Mouse (Mus musculus) 416B (cell line): ENCODE measurements around the gene Gadd45b.

Experiments used
- DNase-seq: peaks from one replicate; pipeline ENCODE4 v3.0.0; 2011; ENCODE audit warnings: low read depth

The Gadd45b gene

GRCm38 (mm10) chr10:80929299-80930226 lies at the start of gene Gadd45b:
Gene Gadd45b (plus strand): TSS chr10:80930073.
- DNase-seq = peak; percentile 99

GRCm38 (mm10) chr10:80880131-80880641 lies 49.7 kb upstream of the Gadd45b start:
- DNase-seq = peak; percentile 81

GRCm38 (mm10) chr10:80880901-80881300 lies 49.0 kb upstream of the Gadd45b start:
- peak; percentile 50 for DNase-seq

GRCm38 (mm10) chr10:80881301-80881700 lies 48.6 kb upstream of the Gadd45b start:
- DNase-seq = peak; percentile 79

DNA sequence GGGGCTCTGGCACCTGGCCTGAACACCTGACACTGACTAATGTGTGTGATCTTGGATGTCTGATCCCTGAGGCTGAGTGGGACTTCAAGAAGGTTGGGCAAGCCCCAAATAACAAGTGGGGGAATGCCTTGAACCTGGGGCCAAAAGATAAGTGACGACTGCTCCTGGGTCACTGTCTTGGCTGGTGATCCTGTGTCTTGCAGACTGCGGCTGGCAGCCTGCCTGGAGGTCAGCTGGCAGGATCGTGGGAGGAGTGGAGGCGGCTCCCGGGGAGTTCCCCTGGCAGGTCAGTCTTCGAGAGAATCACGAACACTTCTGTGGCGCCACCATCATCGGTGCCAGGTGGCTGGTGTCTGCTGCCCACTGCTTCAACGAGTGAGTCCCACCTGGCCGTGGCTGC lies 42.7 kb upstream of the Gadd45b start:
- no peak for DNase-seq

DNA sequence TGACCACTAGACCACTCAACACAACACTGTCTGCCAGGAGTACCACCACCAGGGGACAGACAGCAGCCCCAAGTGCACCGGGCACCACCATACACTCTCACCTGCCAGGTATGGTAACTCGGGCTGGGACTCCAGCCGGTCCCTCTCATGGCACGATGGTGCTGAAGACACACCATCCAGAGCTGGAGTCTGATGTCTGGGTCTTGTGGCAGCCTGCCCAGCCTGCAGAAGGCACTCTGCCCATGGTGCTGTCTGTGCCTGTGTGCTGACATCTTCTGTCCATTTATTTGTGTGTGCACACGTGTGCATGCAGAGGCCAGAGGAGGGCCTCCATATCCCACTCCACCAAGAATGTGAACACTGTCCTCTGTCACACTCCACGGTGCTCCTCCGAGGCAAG lies 34.8 kb upstream of the Gadd45b start:
- DNase-seq = no peak

DNA sequence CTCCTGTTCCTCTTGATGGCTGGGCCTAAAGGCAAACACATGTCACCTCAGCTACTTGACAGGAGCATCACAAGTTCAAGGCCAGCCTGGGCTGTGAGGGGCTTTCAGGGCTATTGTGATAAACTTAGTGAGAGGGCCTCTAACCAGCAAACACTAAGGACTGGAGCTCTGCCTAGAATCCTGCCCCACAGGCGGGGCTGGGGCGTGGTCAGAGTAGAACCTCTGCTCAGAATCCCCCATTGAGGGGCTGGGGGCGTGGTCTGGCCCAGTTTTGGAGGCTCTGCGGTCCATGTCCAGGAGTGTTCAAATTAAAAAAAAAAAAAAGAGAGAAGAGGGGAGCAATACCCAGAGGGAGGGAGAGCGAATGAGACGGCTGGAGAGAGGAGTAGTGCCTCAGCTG lies 34.2 kb upstream of the Gadd45b start:
- no peak for DNase-seq

DNA sequence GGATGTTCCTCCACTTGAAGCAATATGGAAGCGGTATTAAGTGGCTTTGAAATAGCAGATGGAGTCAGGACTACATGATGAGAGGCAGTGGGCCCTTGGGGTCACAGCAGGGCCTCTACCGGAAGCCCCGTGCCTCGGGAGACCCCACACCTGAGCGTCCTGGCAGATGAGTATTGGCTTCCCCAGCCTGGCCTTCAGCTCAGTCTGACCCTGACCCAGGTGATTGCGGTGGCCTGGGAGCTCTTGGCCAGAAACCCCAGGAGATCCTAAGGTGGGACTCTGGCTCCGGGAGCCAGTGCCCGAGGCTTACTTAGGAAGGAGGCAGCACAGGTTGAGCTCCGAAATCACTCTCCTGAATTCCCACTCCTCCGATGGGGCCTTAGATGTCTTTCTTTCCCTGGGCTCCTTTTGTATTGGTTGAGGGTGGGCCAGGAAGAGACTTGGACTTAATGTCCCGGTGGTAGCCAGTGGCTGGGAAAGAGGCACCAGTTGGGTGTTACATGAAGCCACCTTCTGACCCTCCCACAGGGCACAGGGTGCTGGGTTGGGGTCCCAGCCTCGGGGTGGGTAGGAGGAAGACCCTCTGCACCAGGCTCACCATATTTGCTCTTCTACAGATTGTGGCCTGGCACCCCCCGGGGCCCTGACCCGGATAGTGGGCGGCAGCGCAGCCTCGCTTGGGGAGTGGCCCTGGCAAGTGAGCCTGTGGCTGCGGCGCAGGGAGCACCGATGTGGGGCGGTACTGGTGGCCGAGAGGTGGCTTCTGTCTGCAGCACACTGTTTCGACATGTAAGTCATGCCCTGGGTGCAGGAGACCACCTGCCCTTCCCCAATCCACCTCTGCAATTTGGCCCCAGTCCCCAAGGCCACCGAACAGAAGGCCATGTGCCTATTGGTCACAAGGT lies 33.0 kb upstream of the Gadd45b start:
- DNase-seq = no peak

GRCm38 (mm10) chr10:80897861-80898510 lies 31.9 kb upstream of the Gadd45b start:
- DNase-seq = no peak

- no peak for DNase-seq
These were observed 30.8 kb upstream of the Gadd45b start for GRCm38 (mm10) chr10:80899074-80899473.

- no peak for DNase-seq
These were observed 30.1 kb upstream of the Gadd45b start for GRCm38 (mm10) chr10:80899591-80900317.

DNA sequence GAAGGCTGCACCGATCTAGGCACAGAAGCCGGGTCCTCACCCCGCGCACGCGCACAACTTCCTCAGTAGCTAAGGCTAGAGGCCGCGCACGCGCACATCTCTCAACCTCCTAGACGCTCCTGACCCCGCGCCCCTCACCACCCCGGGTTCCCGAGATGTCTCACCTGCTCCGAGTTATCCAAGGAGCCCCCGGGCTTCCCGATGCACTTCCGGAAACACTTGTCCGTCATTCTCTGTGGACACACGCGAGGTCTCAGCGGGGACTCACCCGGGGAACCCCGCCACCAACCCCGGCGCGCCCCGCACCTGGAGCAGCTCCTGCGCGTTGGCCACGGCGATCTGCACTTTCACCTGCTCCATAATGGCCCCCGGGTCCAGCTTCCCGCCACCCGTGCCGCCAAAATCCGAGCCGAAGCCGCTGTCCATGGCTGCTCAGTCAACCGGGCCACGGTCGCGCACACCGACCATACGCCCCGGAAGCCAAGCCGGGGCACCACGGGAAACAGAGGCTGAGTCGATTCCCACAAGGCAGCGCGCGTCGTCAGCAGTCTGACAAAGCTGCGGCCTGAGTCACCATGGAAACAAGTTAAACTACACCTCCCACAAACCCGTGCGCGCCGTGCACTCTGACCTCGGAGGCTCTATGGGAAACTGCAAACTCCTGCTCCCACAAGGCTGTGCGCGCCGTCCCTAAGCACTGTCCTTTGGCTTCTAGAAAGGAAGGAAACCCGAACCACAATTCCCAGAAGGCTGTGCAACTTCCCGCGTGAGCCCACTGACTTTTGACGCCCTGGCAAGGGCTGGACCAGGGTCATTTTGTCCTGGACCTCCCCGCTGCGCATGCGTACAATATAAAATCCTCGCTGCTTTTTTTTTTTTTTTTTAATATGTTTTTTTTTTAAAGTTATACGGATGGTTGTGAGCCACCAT lies 29.3 kb upstream of the Gadd45b start, which contains the start of gene Timm13:
Gene Timm13 (minus strand): TSS at position 652 of the 930 bp plus-strand sequence.
- DNase-seq = peak; percentile 100

GRCm38 (mm10) chr10:80901409-80902272 lies 28.2 kb upstream of the Gadd45b start:
- DNase-seq = no peak

DNA sequence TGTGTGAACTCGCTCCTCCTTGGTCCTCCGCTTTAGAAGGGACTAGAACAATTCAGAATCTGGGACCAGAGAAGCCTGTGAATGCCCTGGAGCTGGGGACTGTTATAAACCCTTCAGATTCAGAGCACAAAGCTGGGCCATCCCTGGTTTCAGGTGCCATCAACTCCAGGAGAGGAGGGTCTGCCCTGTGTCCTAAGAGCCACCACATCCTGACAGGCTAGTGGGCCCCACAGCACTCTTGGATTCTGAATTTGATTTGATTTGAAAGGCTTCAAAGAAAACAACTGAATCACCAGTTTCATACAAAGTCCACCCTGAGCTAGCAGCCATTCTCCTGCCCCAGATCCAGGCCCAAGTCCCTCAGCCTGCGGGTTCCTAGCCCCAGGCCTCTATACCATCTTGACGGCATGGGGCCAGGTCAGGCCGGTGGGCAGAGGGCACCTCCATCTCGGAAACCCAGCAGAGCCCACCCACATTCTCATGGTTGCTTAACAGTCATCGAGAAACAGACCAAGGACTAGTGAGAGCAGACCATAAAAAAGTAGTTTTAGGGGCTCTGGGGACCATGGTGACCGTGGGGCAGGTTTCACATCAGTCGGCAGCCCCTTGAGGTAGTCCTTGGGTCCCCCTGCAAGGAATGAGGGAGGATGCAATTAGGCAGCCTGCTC lies 27.5 kb upstream of the Gadd45b start:
- no peak for DNase-seq

- DNase-seq = no peak
These were observed 26.6 kb upstream of the Gadd45b start for GRCm38 (mm10) chr10:80903282-80903681.

GRCm38 (mm10) chr10:80904004-80904693 lies 25.7 kb upstream of the Gadd45b start:
- no peak for DNase-seq

DNA sequence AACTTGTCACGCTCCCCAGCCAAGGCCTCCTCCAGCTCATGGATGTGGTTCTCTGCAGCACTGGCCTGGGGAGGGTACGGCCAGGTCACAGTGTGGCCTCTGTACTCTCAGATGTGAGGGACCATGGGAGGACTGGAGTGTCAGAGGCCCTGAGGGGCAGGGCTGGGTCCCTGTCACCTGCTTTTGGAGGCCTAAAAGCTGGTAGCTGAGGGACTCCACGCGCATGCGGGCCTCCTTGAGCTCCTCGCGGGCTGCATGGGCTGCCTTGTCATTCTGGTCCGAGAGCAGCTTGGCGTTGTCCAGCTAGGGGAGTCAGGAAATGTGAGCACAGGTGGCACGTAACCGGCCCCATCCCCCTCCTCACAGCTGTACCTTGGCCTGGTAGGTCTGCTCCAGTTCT lies 25.2 kb upstream of the Gadd45b start:
- no peak for DNase-seq
